Mouse (Mus musculus) thymus, adult 2 months (tissue): Measurements from ENCODE around the gene Eef1a1. TPM values are rescaled to one million over a fixed set of nuclear protein-coding genes. Genes with fewer than 3 reads are reported as not detected.

ENCODE experiments used
- DNase-seq: peaks from one replicate; pipeline ENCODE4 v3.0.0; 2021
- H3K27ac ChIP-seq: fragments of 200-500 bp; 2 replicates; pipeline ENCODE4 v1.5.1; 2012; ENCODE audit warnings: low read length, control low read depth; ENCODE audit not compliant: control insufficient read depth, insufficient read depth
- H3K27me3 ChIP-seq: fragments of 200-500 bp; 2 replicates; pipeline ENCODE4 v1.6.1; 2012; ENCODE audit warnings: mild to moderate bottlenecking, low read length, moderate library complexity, mixed read lengths; ENCODE audit not compliant: control insufficient read depth, insufficient read depth
- H3K36me3 ChIP-seq: fragments of 200-500 bp; 2 replicates; pipeline ENCODE4 v1.6.1; 2012; ENCODE audit warnings: mild to moderate bottlenecking, low read length, moderate library complexity; ENCODE audit not compliant: control insufficient read depth, insufficient read depth
- H3K4me1 ChIP-seq: fragments of 200-500 bp; replicated peaks from 2 replicates; pipeline ENCODE4 v1.6.1; 2012; ENCODE audit warnings: low read length; ENCODE audit not compliant: control insufficient read depth, insufficient read depth
- H3K4me3 ChIP-seq: fragments of 200-500 bp; 2 replicates; pipeline ENCODE4 v1.5.1; 2012; ENCODE audit warnings: mild to moderate bottlenecking, low read length, control low read depth, moderate library complexity; ENCODE audit not compliant: control insufficient read depth, insufficient read depth
- CTCF ChIP-seq: fragments of 200-500 bp; IDR thresholded peaks from 2 replicates; pipeline ENCODE4 v1.5.1; 2012; ENCODE audit warnings: mild to moderate bottlenecking, control low read depth, low read length, moderate library complexity, borderline replicate concordance; ENCODE audit not compliant: control insufficient read depth, poor library complexity, insufficient read depth; ENCODE audit errors: extremely low read depth
- POLR2A ChIP-seq: fragments of 200-500 bp; IDR thresholded peaks from 2 replicates; pipeline ENCODE4 v1.6.1; 2012; ENCODE audit warnings: mild to moderate bottlenecking, low read length, control low read depth, moderate library complexity; ENCODE audit not compliant: control insufficient read depth, poor library complexity, insufficient read depth; ENCODE audit errors: extremely low read depth
- WGBS: fragments of 180-500 bp; shearing (Covaris S2); methylation state at CpG from one replicate; pipeline ENCODE4 v1.1.7; 2018; 5-methylcytosine and 5-hydroxymethylcytosine counted together
- polyA plus RNA-seq: library from polyadenylated mRNA; depleted of rRNA; stranded (reverse); fragments of >200 nt; gene quantifications from 2 replicates; pipeline ENCODE4 v1.2.3, GENCODE M21; 2012

Eef1a1 gene
- polyA plus RNA-seq, 1 experiment: 4,171 TPM

DNA sequence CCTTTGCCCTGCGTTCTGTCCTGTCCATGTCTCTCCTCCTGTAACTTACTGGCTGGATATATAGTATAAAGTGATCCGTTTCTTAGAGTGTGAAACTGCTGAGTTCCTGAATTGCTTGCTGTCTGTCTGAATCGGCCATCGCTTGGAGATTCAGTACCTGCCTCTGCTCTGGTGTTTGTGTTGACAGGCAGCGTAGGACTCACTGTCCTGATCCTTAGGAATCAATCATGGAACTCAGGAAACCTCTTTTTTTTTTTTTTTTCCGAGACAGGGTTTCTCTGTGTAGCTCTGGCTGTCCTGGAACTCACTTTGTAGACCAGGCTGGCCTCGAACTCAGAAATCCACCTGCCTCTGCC is 17.7 kb upstream of the Eef1a1 start:
- DNase-seq: no peak
- H3K4me1 ChIP-seq: no peaks in the 10 kb centered on the region
- no peaks in the 10 kb centered on the region for H3K36me3 ChIP-seq
- 95% methylated on average over 7 of the region's 7 CpGs for WGBS
- no peak overlapping the region for H3K27ac ChIP-seq
- no peaks in the 10 kb centered on the region for H3K27me3 ChIP-seq
- H3K4me3 ChIP-seq: no peak overlapping the region
- TF ChIP-seq POLR2A (no peak), CTCF (no peak)

DNA sequence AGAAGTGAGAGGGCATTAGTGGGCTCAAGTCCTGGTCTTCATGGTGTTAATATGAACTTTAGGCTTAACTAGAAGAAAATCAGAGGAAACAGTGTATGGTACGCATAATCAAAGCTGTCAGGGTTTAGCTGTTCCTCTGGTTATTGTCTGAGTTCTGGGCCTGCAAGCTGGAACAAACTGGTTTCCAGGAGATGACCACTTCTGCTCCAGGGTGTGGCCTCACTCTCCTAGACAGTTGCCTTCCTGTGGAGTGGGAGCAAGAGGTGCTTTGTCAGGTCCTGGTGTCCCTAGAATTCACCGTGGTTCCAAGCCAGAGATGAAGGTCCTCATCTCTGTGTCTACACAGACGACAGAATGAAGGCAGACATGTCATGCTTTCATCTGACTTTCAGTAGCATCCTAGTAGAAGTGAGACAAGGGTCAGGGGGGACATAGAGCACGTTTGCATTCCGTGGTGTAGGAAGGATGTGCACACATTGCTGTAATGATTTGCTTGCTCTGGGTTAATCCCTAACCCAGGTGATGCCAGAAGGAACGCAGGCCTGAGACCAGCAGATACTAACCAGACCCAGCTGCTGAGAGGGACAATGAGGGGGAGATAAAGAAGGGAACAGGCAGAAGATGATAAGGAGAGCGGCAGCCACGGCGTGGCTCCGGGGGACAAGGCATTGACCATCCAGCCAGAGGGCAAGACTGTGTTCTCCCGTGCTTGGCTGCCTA is 17.2 kb upstream of the Eef1a1 start:
- Histone ChIP-seq H3K27me3 (no peaks in the 10 kb centered on the region), H3K4me3 (no peak overlapping the region), H3K36me3 (no peaks in the 10 kb centered on the region), H3K4me1 (no peaks in the 10 kb centered on the region), H3K27ac (no peak overlapping the region)
- TF ChIP-seq CTCF (no peak), POLR2A (no peak)
- WGBS: 88% methylated on average over 11 of the region's 11 CpGs
- DNase-seq: no peak

DNA sequence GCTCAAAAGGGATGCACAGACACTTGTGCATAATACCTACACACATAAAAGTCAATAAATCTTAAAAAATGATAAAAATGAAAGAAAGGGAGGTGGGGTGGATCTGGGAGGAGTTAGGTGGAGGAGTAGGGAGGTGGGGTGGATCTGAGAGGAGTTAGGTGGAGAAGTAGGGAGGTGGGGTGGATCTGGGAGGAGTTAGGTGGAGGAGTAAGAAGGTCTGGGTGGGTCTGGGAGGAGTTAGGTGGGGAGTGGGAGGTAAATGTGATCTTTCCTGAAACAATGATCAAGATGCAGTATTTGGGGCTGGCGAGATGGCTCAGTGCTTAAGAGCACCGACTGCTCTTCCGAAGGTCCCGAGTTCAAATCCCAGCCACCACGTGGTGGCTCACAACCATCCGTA is 16.3 kb upstream of the Eef1a1 start:
- H3K27me3 ChIP-seq: no peaks in the 10 kb centered on the region
- no peaks in the 10 kb centered on the region for H3K36me3 ChIP-seq
- 93% methylated on average over 6 of the region's 6 CpGs for WGBS
- DNase-seq: no peak
- no peaks in the 10 kb centered on the region for H3K4me1 ChIP-seq
- TF ChIP-seq CTCF: no peak
- TF ChIP-seq POLR2A: no peak
- H3K4me3 ChIP-seq: no peak overlapping the region
- no peak overlapping the region for H3K27ac ChIP-seq

DNA sequence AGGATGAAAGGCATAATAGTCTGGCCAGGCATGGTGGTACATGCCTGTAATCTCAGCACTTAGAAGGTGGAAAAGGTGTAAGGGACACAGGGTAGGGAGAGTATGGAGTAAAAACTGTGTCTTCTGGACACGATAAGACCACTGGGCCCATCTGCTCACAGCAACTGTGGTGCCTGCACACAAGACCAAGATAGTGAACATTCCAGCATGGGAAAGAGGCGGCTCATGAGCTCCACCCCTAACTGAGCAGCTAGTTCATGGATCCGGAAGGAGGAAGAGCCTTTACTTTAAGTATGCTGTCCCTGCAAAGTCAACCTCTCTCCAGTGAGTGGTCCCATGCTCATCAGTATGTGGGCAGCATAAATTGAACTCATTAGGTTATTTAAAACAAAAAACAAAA is 15.7 kb upstream of the Eef1a1 start:
- Histone ChIP-seq H3K4me1 (no peaks in the 10 kb centered on the region), H3K27me3 (no peaks in the 10 kb centered on the region)
- WGBS: 99% methylated on average over 3 of the region's 3 CpGs

DNA sequence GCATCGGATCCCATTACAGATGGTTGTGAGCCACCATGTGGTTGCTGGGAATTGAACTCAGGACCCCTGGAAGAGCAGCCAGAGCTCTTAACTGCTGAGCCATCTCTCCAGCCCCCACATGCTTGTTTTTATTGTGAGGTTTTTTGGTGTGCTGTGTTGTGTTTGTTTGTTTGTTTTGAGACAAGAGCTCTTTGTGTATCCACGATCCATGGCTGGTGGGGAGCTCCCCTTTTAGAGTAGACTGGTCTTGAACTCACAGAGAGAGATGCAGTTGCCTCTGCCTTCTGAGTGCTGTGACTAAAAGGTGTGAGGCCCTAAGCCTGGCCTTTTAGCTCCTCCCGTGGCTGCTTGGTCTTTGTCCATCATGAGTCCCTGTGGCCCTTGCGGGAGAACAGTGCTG is 15.2 kb upstream of the Eef1a1 start:
- WGBS: 92% methylated on average over 4 of the region's 4 CpGs
- Histone ChIP-seq H3K4me3 (no peak overlapping the region), H3K27ac (no peak overlapping the region), H3K36me3 (no peaks in the 10 kb centered on the region), H3K27me3 (no peaks in the 10 kb centered on the region), H3K4me1 (no peaks in the 10 kb centered on the region)
- TF ChIP-seq CTCF (no peak), POLR2A (no peak)
- no peak for DNase-seq

More for the DNA sequence above, 15.7 kb upstream of the Eef1a1 start:
- no peak overlapping the region for H3K4me3 ChIP-seq
- TF ChIP-seq POLR2A (no peak), CTCF (no peak)
- no peak overlapping the region for H3K27ac ChIP-seq
- no peak for DNase-seq
- H3K36me3 ChIP-seq: no peaks in the 10 kb centered on the region

DNA sequence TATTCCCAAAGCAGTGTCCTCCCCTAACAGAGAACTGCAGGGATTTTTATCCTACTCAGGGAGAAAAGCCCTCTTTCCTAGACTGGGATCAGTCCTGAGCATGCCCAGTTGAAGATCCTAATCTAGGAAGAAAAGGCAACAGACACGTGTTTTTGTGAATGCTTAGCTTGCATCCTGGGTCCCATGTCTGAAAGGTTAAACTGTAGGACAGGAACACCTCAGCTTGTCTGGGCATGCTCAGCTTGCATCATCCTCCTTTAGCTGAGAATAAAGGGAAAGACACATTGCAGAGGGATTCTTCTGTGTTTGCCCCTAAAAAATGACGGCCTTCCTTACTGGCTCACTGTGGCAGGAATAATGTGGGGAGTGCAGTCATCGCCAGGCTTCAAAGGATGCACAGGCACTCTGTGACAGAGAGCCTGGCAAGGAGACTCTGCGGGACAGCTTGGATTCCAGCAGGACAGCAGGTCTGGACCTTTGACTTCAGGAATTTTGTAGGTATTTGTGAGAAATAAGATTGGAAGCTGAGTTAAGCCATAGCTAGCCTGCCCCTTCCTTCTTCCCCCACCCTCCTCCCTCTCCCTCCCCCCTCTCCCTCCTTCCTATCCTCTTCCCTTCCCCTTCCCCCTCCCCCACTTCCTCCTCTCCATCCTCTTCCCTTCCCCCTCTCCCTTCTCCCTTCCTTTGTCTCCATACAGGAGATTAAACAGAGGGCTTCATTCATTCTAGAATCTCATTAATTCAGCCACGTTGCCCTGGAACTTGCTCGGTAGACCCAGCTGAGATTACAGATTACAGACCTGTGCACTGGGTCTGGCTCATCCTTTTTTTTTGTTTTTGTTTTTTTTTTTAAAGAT is 14.5 kb upstream of the Eef1a1 start:
- Histone ChIP-seq H3K4me3 (no peak overlapping the region), H3K4me1 (no peaks in the 10 kb centered on the region), H3K27ac (no peak overlapping the region), H3K36me3 (no peaks in the 10 kb centered on the region), H3K27me3 (no peaks in the 10 kb centered on the region)
- no peak for DNase-seq
- 82% methylated on average over 6 of the region's 6 CpGs for WGBS
- no peak for TF ChIP-seq POLR2A
- TF ChIP-seq CTCF: no peak
